Mouse (Mus musculus) lung, embryonic 16.5 days (tissue): ENCODE data around the gene Epn3. TPM values are rescaled to one million over a fixed set of nuclear protein-coding genes. Genes with fewer than 3 reads are reported as not detected.

Experiments
- ATAC-seq: fragments of 200-750 bp; cut with Nextera tagmentation; 2 replicates; pipeline ENCODE4 v1.8.0; 2017; ENCODE audit warnings: low read depth, mild to moderate bottlenecking, moderate library complexity
- H3K27ac ChIP-seq: fragments of 300-500 bp; sonication (generic); 2 replicates; pipeline ENCODE4 v1.5.1; 2014; ENCODE audit warnings: mild to moderate bottlenecking, control low read depth, low read length
- H3K27me3 ChIP-seq: fragments of 300-500 bp; sonication (generic); 2 replicates; pipeline ENCODE4 v1.6.1; 2014; ENCODE audit warnings: low read depth, low read length, mixed read lengths; ENCODE audit not compliant: control insufficient read depth, insufficient read depth
- H3K36me3 ChIP-seq: fragments of 300-500 bp; sonication (generic); 2 replicates; pipeline ENCODE4 v1.6.1; 2014; ENCODE audit warnings: low read length; ENCODE audit not compliant: control insufficient read depth, insufficient read depth
- H3K4me1 ChIP-seq: fragments of 300-500 bp; sonication (generic); replicated peaks from 2 replicates; pipeline ENCODE4 v1.6.1; 2014; ENCODE audit warnings: low read length, mixed read lengths; ENCODE audit not compliant: control insufficient read depth, insufficient read depth
- H3K4me2 ChIP-seq: fragments of 300-500 bp; sonication (generic); 2 replicates; pipeline ENCODE4 v1.6.1; 2014; ENCODE audit warnings: low read depth, low read length, control low read depth
- H3K4me3 ChIP-seq: fragments of 300-500 bp; sonication (generic); 2 replicates; pipeline ENCODE4 v1.5.1; 2014; ENCODE audit warnings: mild to moderate bottlenecking, low read length, control low read depth
- H3K9ac ChIP-seq: fragments of 300-500 bp; sonication (generic); 2 replicates; pipeline ENCODE4 v1.6.1; 2014; ENCODE audit warnings: low read length, control low read depth
- H3K9me3 ChIP-seq: fragments of 300-500 bp; sonication (generic); 2 replicates; pipeline ENCODE4 v1.6.1; 2016; ENCODE audit warnings: low read length; ENCODE audit not compliant: control insufficient read depth
- WGBS: fragments of 180-500 bp; shearing (Covaris S2); extraction: QIAGEN DNeasy Blood & Tissue Kit; methylation state at CpG from one replicate; pipeline ENCODE4 v1.1.7; 2014; 5-methylcytosine and 5-hydroxymethylcytosine counted together
- polyA plus RNA-seq: library from polyadenylated mRNA; unstranded; fragments of >200 nt; fragmentation: Nextera tagmentation; extraction: Ambion mirVana; gene quantifications from 2 replicates; pipeline ENCODE4 v1.2.1, GENCODE M21; 2015

Epn3 gene
- polyA plus RNA-seq, 1 experiment from 2014 or later, result 18.5 TPM

- H3K27me3 ChIP-seq, result no peaks in the 10 kb centered on the region
Observed at GRCm38 (mm10) chr11:94539761-94540160, 40.0 kb upstream of the Epn3 start.

DNA sequence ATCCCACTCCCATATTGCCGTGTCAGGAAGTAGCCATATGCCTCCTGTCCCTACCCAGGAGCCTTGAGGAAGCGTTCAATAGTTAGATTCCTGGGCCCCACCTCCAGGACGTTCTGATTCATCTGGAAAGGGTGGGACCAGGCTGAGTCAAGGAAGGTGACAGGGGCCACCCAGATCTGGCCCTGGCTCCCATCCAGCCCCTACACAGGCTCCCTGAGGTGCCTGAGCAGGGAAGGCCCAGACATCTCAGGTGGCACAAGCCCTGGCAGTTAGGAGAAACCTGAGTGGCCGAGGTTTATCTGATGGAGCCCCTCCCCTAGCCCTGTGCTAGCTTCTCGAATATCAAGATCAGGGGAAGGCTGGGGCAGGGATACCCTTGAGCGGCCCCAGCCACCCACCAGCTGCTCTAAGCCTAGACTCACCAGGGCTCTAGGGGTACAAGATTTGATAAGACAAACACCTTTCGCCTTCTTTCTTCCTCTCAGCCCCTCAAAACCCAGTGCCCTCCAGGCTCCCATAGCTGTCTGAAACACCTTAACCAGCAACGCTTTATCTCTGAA lies 39.0 kb upstream of the Epn3 start:
- Histone ChIP-seq H3K27me3 (no peaks in the 10 kb centered on the region), H3K27ac (no peak overlapping the region), H3K36me3 (no peaks in the 10 kb centered on the region), H3K4me2 (no peak overlapping the region), H3K9ac (no peak overlapping the region), H3K9me3 (no peaks in the 10 kb centered on the region), H3K4me3 (no peak overlapping the region), H3K4me1 (no peaks in the 10 kb centered on the region)
- 53% methylated on average over 8 of the region's 8 CpGs for WGBS
- ATAC-seq, result no peak

More at GRCm38 (mm10) chr11:94539761-94540160, 40.0 kb upstream of the Epn3 start:
- 81% methylated on average over 7 of the region's 7 CpGs for WGBS
- Histone ChIP-seq H3K27ac (no peak overlapping the region), H3K36me3 (no peaks in the 10 kb centered on the region), H3K9ac (no peak overlapping the region), H3K4me2 (no peak overlapping the region), H3K4me3 (no peak overlapping the region), H3K4me1 (peaks cover 3% of the 10 kb centered on the region; the same call in 1 of the 2 replicates), H3K9me3 (no peaks in the 10 kb centered on the region)
- no peak for ATAC-seq

GRCm38 (mm10) chr11:94533171-94533570 lies 33.4 kb upstream of the Epn3 start:
- 70% methylated on average over 8 of the region's 8 CpGs for WGBS
- Histone ChIP-seq H3K4me1 (no peaks in the 10 kb centered on the region; the same call in 1 of the 2 replicates), H3K27ac (no peak overlapping the region), H3K9ac (no peak overlapping the region), H3K4me3 (no peak overlapping the region), H3K9me3 (no peaks in the 10 kb centered on the region), H3K36me3 (no peaks in the 10 kb centered on the region), H3K4me2 (no peak overlapping the region), H3K27me3 (no peaks in the 10 kb centered on the region)
- no peak for ATAC-seq

- Histone ChIP-seq H3K9ac (no peak overlapping the region), H3K27ac (no peak overlapping the region), H3K27me3 (no peaks in the 10 kb centered on the region), H3K9me3 (no peaks in the 10 kb centered on the region), H3K4me3 (no peak overlapping the region), H3K4me1 (no peaks in the 10 kb centered on the region; the same call in 1 of the 2 replicates), H3K36me3 (no peaks in the 10 kb centered on the region), H3K4me2 (no peak overlapping the region)
- 37% methylated on average over 3 of the region's 3 CpGs for WGBS
- ATAC-seq, result no peak
Observed at GRCm38 (mm10) chr11:94528879-94529278, 29.1 kb upstream of the Epn3 start.

DNA sequence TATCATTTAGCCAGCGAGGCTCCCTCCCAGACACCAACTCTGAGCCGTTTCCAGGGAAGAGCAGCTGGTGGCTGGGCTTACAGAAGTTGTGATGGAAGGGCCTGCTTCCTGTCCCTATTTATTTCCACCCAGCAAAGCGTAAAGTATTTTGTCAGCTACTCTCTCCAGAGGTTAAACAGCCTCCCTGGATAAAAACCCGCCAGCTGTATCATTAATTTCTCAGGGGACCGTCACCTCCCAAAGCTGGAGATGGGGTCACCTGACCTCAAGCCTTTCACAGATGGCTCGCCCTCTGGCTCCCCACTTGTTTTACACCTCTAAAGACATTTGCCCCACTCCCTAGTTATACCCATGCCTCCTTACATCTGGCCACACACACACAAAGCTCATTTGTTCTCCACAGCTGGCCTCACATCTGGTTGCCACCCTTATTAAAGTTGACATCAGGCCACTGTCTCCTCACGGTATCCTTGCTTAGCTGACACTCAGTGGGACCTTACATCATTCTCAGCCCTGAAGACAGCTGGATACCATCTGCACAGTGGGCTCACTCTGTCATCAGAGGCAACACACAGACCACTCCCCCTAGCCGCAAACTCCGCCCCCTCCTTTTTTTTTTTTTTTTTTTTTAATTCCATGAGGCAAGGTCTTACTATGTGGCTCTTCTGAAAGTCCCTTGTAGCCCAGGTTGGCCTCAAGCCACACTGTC lies 26.6 kb upstream of the Epn3 start:
- H3K27ac ChIP-seq, result no peak overlapping the region
- H3K4me3 ChIP-seq, result no peak overlapping the region
- no peaks in the 10 kb centered on the region for H3K36me3 ChIP-seq
- no peaks in the 10 kb centered on the region for H3K9me3 ChIP-seq
- H3K4me2 ChIP-seq, result no peak overlapping the region
- H3K27me3 ChIP-seq, result no peaks in the 10 kb centered on the region
- H3K4me1 ChIP-seq, result no peaks in the 10 kb centered on the region; the same call in 1 of the 2 replicates
- WGBS, result 48% methylated on average over 9 of the region's 9 CpGs
- ATAC-seq, result peak; percentile 53
- H3K9ac ChIP-seq, result no peak overlapping the region

GRCm38 (mm10) chr11:94521219-94521843 lies 21.6 kb upstream of the Epn3 start, which contains the start of gene Mycbpap:
Mycbpap (minus strand) TSS chr11:94521742.
- H3K4me1 ChIP-seq, result peaks cover 3% of the 10 kb centered on the region; the same call in 1 of the 2 replicates

GRCm38 (mm10) chr11:94513452-94513851 lies 13.7 kb upstream of the Epn3 start:
- WGBS, result 22% methylated on average over 9 of the region's 9 CpGs
- Histone ChIP-seq H3K9me3 (no peaks in the 10 kb centered on the region), H3K27ac (no peak overlapping the region), H3K4me3 (no peak overlapping the region), H3K4me1 (no peaks in the 10 kb centered on the region), H3K9ac (no peak overlapping the region), H3K27me3 (no peaks in the 10 kb centered on the region), H3K36me3 (no peaks in the 10 kb centered on the region), H3K4me2 (no peak overlapping the region)
- peak; percentile 23; the same call in 1 of the 2 replicates for ATAC-seq

More at GRCm38 (mm10) chr11:94521219-94521843, 21.6 kb upstream of the Epn3 start, which contains the start of gene Mycbpap:
- Histone ChIP-seq H3K27me3 (no peaks in the 10 kb centered on the region), H3K4me3 (peak within 1 kb of the TSS; percentile 64), H3K9ac (peak within 1 kb of the TSS; percentile 71), H3K27ac (0 out of 2 replicates have a peak within 1 kb of the TSS, but pooled peaks have one; percentile 14), H3K9me3 (no peaks in the 10 kb centered on the region), H3K4me2 (peak within 1 kb of the TSS; percentile 91), H3K36me3 (no peaks in the 10 kb centered on the region)
- under 1% methylated on average over 42 of the region's 42 CpGs for WGBS
- peak; percentile 81 for ATAC-seq

DNA sequence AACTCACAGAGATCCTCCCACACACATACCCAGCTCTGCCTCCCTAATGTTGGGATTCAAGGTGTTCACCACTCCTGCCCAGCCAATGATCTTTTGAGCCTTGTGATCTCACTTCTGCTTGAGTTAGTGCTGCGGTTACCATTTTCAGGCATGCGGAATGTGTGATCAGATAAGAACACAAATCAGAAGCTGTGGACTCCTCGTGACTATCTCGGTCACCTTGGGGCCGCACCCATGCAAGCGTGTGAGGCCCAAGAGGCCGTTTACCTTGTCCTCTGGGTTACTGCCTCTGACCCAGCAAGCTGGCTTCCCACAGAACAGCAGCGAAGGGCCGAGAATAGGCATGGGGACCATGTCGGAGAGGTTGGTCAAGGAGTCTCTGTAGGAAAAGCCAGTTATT lies 9.2 kb upstream of the Epn3 start:
- no peak for ATAC-seq
- H3K36me3 ChIP-seq, result no peaks in the 10 kb centered on the region
- H3K4me1 ChIP-seq, result no peaks in the 10 kb centered on the region
- no peaks in the 10 kb centered on the region for H3K27me3 ChIP-seq
- no peak overlapping the region for H3K4me2 ChIP-seq
- no peak overlapping the region for H3K9ac ChIP-seq
- 52% methylated on average over 10 of the region's 10 CpGs for WGBS
- H3K4me3 ChIP-seq, result no peak overlapping the region
- H3K27ac ChIP-seq, result no peak overlapping the region
- H3K9me3 ChIP-seq, result no peaks in the 10 kb centered on the region

GRCm38 (mm10) chr11:94501482-94501881 lies 1.7 kb upstream of the Epn3 start:
- no peaks in the 10 kb centered on the region; the same call in 1 of the 2 replicates for H3K27me3 ChIP-seq
- 72% methylated on average over 8 of the region's 8 CpGs for WGBS
- H3K27ac ChIP-seq, result no peak overlapping the region
- peaks cover 23% of the 10 kb centered on the region for H3K4me1 ChIP-seq
- no peak for ATAC-seq
- no peak overlapping the region for H3K4me2 ChIP-seq
- no peaks in the 10 kb centered on the region for H3K36me3 ChIP-seq
- no peak overlapping the region for H3K9ac ChIP-seq
- no peaks in the 10 kb centered on the region for H3K9me3 ChIP-seq
- H3K4me3 ChIP-seq, result no peak overlapping the region
